Mouse (Mus musculus) neutrophil, adult 5-6 weeks (primary cell): Measurements from ENCODE around the gene Nprl3. TPM values are rescaled to one million over a fixed set of nuclear protein-coding genes. Genes with fewer than 3 reads are reported as not detected.
"Not testable (repeated sequence)": the region's sequence is repeated elsewhere in the genome, so short reads cannot be mapped to it uniquely, and the experiment has no call there.

Experiments
- ATAC-seq: fragments of 151-379, 151-347 bp; 2 replicates; pipeline ENCODE4 v1.8.0; 2017; ENCODE audit warnings: mild to moderate bottlenecking, moderate TSS enrichment; ENCODE audit not compliant: insufficient number of reproducible peaks, poor library complexity, low FRiP score, severe bottlenecking; ENCODE audit errors: extremely low read depth
- total RNA-seq: library from RNA; stranded (forward); fragments of 200-1000 nt; gene quantifications from 2 replicates; pipeline ENCODE4 v1.2.3, GENCODE M21; 2017

The Nprl3 gene
- total RNA-seq, 1 experiment from 2014 or later: 35.5 TPM

GRCm38 (mm10) chr11:32285887-32286286 is 18.4 kb upstream of the Nprl3 start:
- ATAC-seq: not testable (repeated sequence)

- ATAC-seq: no peak
These were observed 17.7 kb upstream of the Nprl3 start for GRCm38 (mm10) chr11:32285031-32285775.

GRCm38 (mm10) chr11:32284582-32284981 is 17.1 kb upstream of the Nprl3 start:
- not testable (repeated sequence) for ATAC-seq

- not testable (repeated sequence) for ATAC-seq
These were observed 15.7 kb upstream of the Nprl3 start, which contains the start of gene Hba-a1 for GRCm38 (mm10) chr11:32283091-32283777. TSS of gene Hba-a1 (plus strand) at chr11:32283511.

GRCm38 (mm10) chr11:32281416-32282144 is 14.1 kb upstream of the Nprl3 start:
- ATAC-seq: no peak

- ATAC-seq: no peak
These were observed 13.1 kb upstream of the Nprl3 start for GRCm38 (mm10) chr11:32280646-32281045.

- ATAC-seq: no peak
These were observed 11.0 kb upstream of the Nprl3 start for GRCm38 (mm10) chr11:32278458-32278957.

- ATAC-seq: no peak
These were observed 10.4 kb upstream of the Nprl3 start for GRCm38 (mm10) chr11:32277736-32278457.

- ATAC-seq: no peak
These were observed 8.8 kb upstream of the Nprl3 start, which contains the start of gene Hba-x for GRCm38 (mm10) chr11:32276347-32276746. TSS of gene Hba-x (plus strand) at chr11:32276400.

- no peak for ATAC-seq
These were observed 3.7 kb upstream of the Nprl3 start for GRCm38 (mm10) chr11:32271178-32271577.

GRCm38 (mm10) chr11:32268952-32269351 is 1.4 kb upstream of the Nprl3 start:
- ATAC-seq: no peak

- ATAC-seq: no peak
These were observed 457 bp upstream of the Nprl3 start for GRCm38 (mm10) chr11:32267964-32268363.

GRCm38 (mm10) chr11:32266776-32267175 is 731 bp downstream of the Nprl3 start:
- no peak for ATAC-seq

GRCm38 (mm10) chr11:32266194-32266593 is 1.3 kb downstream of the Nprl3 start:
- no peak for ATAC-seq

GRCm38 (mm10) chr11:32265117-32265738 is 2.3 kb downstream of the Nprl3 start:
- no peak for ATAC-seq

GRCm38 (mm10) chr11:32262674-32263415 is 4.7 kb downstream of the Nprl3 start:
- no peak for ATAC-seq

GRCm38 (mm10) chr11:32256566-32256965 is 10.9 kb downstream of the Nprl3 start:
- no peak for ATAC-seq

- ATAC-seq: no peak
These were observed 11.4 kb downstream of the Nprl3 start for GRCm38 (mm10) chr11:32256146-32256545.
